Comparison of ENCODE assay signal across 12 mouse cellular contexts in genomic region chr2:32547964-32548739, GRCm38 (mm10). TPM values are rescaled to one million over a fixed set of nuclear protein-coding genes. Genes with fewer than 3 reads are reported as not detected.
DNase-seq lines count a peak whose midpoint lies in the region; ATAC-seq lines count a peak whose summit lies in the region.
"Had no signal": no experiment of that assay in that cellular context is flagged by ENCODE, and none has a peak within 500 bp of the region (broad histone marks: within the 10 kb centered on the region; RNA-seq: fewer than 3 reads in every experiment).

No protein-coding gene starts in this region.

- intact Hi-C loops in left cerebral cortex, postnatal 4 days (cut with DNase I) = no loop called here

- H3K4me2 ChIP-seq in embryonic facial prominence, embryonic 14.5 days (ENCODE audit: low read depth, low read length) = no peak overlapping the region

- no peaks in the 10 kb centered on the region for H3K36me3 ChIP-seq in embryonic facial prominence, embryonic 14.5 days (ENCODE audit: control insufficient read depth, insufficient read depth, low read length)

- no peaks in the 10 kb centered on the region for H3K27me3 ChIP-seq in embryonic facial prominence, embryonic 14.5 days (replicated peaks; ENCODE audit: control insufficient read depth, insufficient read depth, low read length)

- H3K4me3 ChIP-seq in embryonic facial prominence, embryonic 14.5 days (ENCODE audit: low read depth, low read length) = no peak overlapping the region

- 0 out of 2 replicates have a peak overlapping the region, but pooled peaks have one; percentile 39 for H3K27ac ChIP-seq in embryonic facial prominence, embryonic 14.5 days (replicated peaks; ENCODE audit: low read depth, low read length)
- H3K27ac ChIP-seq: liver, embryonic 14.5 days had no signal

- H3K9me3 ChIP-seq in embryonic facial prominence, embryonic 14.5 days (ENCODE audit: control insufficient read depth, low read length) = no peaks in the 10 kb centered on the region

- peaks cover 31% of the 10 kb centered on the region for H3K4me1 ChIP-seq in embryonic facial prominence, embryonic 14.5 days (ENCODE audit: control insufficient read depth, insufficient read depth, low read length)

- WGBS in embryonic facial prominence, embryonic 14.5 days = 84% methylated on average over 7 of the region's 7 CpGs

- DNase-seq in adrenal gland, adult (ENCODE audit: inconsistent age in 2 of 2, low spot score in 1 of 2) = peak; percentile 84 to 91
- DNase-seq in adrenal gland, postnatal 4 days (ENCODE audit: low spot score in 2 of 2) = no peak
- peak; percentile 59 for DNase-seq in 3134 (ENCODE audit: extremely low read depth, insufficient read length, low spot score)
- no peak for DNase-seq in embryonic facial prominence, embryonic 14.5 days (ENCODE audit: low spot score)
- DNase-seq in kidney, postnatal 10 days = peak; percentile 66
- DNase-seq in thymus, postnatal 14 days = no peak
- DNase-seq in ovary, postnatal 14 days (ENCODE audit: low spot score) = no peak
- DNase-seq in left cerebral cortex, postnatal 4 days = no peak
- DNase-seq: cerebellum, adult 9-10 months; forebrain, postnatal 0 days had no signal

- no peak overlapping the region for H3K9ac ChIP-seq in embryonic facial prominence, embryonic 14.5 days (ENCODE audit: low read depth, low read length)
- H3K9ac ChIP-seq: forebrain, postnatal 0 days; liver, embryonic 14.5 days had no signal

- ATAC-seq in embryonic facial prominence, embryonic 14.5 days (ENCODE audit: low read depth) = no peak
- ATAC-seq: forebrain, postnatal 0 days had no signal

RNA-seq across cellular contexts. Expression of gene Fam102a, which starts 13.0 kb away (rescaled TPM):
- 10 to 100 TPM; 36.6 to 38.0 TPM for total RNA-seq in adrenal gland, postnatal 4 days (2021)
- polyA plus RNA-seq in embryonic facial prominence, embryonic 14.5 days (2014; fragmentation: Nextera tagmentation; extraction: Ambion mirVana) = 16.3 and 19.2 TPM in 2 replicates
- 10 to 100 TPM; 18.8 to 20.1 TPM for total RNA-seq in left cerebral cortex, postnatal 4 days (2021)

RNA-seq across cellular contexts. Expression of gene Dpm2, which starts 22.5 kb away (rescaled TPM):
- 10 to 100 TPM; 61.9 to 64.5 TPM for total RNA-seq in adrenal gland, postnatal 4 days (2021)
- 107 and 110 TPM in 2 replicates for polyA plus RNA-seq in embryonic facial prominence, embryonic 14.5 days (2014; fragmentation: Nextera tagmentation; extraction: Ambion mirVana)
- 10 to 100 TPM; 74.3 to 76.8 TPM for total RNA-seq in left cerebral cortex, postnatal 4 days (2021)

RNA-seq across cellular contexts. Expression of gene Pip5kl1, which starts 26.4 kb away (rescaled TPM):
- under 1 TPM; 0.31 to 0.73 TPM for total RNA-seq in adrenal gland, postnatal 4 days (2021)
- polyA plus RNA-seq in embryonic facial prominence, embryonic 14.5 days (2014; fragmentation: Nextera tagmentation; extraction: Ambion mirVana) = 0.38 and 1.1 TPM in 2 replicates
- 10 to 100 TPM in 1 of 2 experiments, 1 to 10 TPM in 1; 9.4 to 11.5 TPM for total RNA-seq in left cerebral cortex, postnatal 4 days (2021)

RNA-seq across cellular contexts. Expression of gene 9430097D07Rik, which starts 27.3 kb away (rescaled TPM):
- total RNA-seq in adrenal gland, postnatal 4 days (2021) = not detected
- polyA plus RNA-seq in embryonic facial prominence, embryonic 14.5 days (2014; fragmentation: Nextera tagmentation; extraction: Ambion mirVana) = 0.13 and 0.18 TPM in 2 replicates
- total RNA-seq in left cerebral cortex, postnatal 4 days (2021) = under 1 TPM; 0.62 to 0.84 TPM
- polyA plus RNA-seq: intestine, embryonic 16.5 days had no signal

RNA-seq across cellular contexts. Expression of gene St6galnac4, which starts 38.7 kb away (rescaled TPM):
- 10 to 100 TPM; 16.4 to 19.4 TPM for total RNA-seq in adrenal gland, postnatal 4 days (2021)
- 39.4 and 41.0 TPM in 2 replicates for polyA plus RNA-seq in embryonic facial prominence, embryonic 14.5 days (2014; fragmentation: Nextera tagmentation; extraction: Ambion mirVana)
- 10 to 100 TPM; 35.7 to 38.4 TPM for total RNA-seq in left cerebral cortex, postnatal 4 days (2021)

Comparison
In these comparisons a context has a peak if more than half of its experiments do, and no peak if none do; other contexts are left out.
1. DNase-seq: peak in adrenal gland, adult (2 of 2), 3134 (single experiment) and kidney, postnatal 10 days (single experiment); none in adrenal gland, postnatal 4 days (0 of 2), embryonic facial prominence, embryonic 14.5 days (single experiment), thymus, postnatal 14 days (single experiment), ovary, postnatal 14 days (single experiment) and left cerebral cortex, postnatal 4 days (single experiment).
2. RNA of gene Pip5kl1, which starts 26.4 kb away (total RNA-seq): 9.4 to 11.5 TPM in left cerebral cortex, postnatal 4 days; 0.31 to 0.73 TPM in adrenal gland, postnatal 4 days; every median in the first group is over 4 times any median in the second.